Mouse (Mus musculus) kidney, adult 2 months (tissue): ENCODE results near the gene Bcat1. TPM values are rescaled to one million over a fixed set of nuclear protein-coding genes. Genes with fewer than 3 reads are reported as not detected.

Source experiments
- DNase-seq: peaks from one replicate; pipeline ENCODE4 v3.0.0; 2021
- H3K27ac ChIP-seq: fragments of 200-500 bp; 2 replicates; pipeline ENCODE4 v1.5.1; 2012; ENCODE audit warnings: low read depth, low read length, control low read depth, inconsistent platforms; ENCODE audit not compliant: insufficient read depth
- H3K27me3 ChIP-seq: fragments of 200-500 bp; replicated peaks from 2 replicates; pipeline ENCODE4 v1.6.1; 2012; ENCODE audit warnings: mild to moderate bottlenecking, moderate library complexity, low read length, inconsistent platforms; ENCODE audit not compliant: control insufficient read depth, insufficient read depth
- H3K36me3 ChIP-seq: fragments of 200-500 bp; 2 replicates; pipeline ENCODE4 v1.6.1; 2012; ENCODE audit warnings: mild to moderate bottlenecking, moderate library complexity, low read length, inconsistent platforms; ENCODE audit not compliant: control insufficient read depth, insufficient read depth
- H3K4me1 ChIP-seq: fragments of 200-500 bp; 2 replicates; pipeline ENCODE4 v1.6.1; 2011; ENCODE audit warnings: low read length; ENCODE audit not compliant: control insufficient read depth, insufficient read depth
- H3K4me3 ChIP-seq: fragments of 200-500 bp; 2 replicates; pipeline ENCODE4 v1.5.1; 2011; ENCODE audit warnings: mild to moderate bottlenecking, low read depth, low read length, control low read depth; ENCODE audit not compliant: insufficient read depth
- CTCF ChIP-seq: fragments of 200-500 bp; conservative IDR thresholded peaks from 2 replicates; pipeline ENCODE4 v1.5.1; 2011; ENCODE audit warnings: low read depth, mild to moderate bottlenecking, control low read depth, low read length, moderate library complexity, mixed read lengths; ENCODE audit not compliant: insufficient read depth, insufficient read length
- POLR2A ChIP-seq: fragments of 200-500 bp; IDR thresholded peaks from one replicate; pipeline ENCODE4 v1.6.1; 2011; ENCODE audit warnings: low read depth, low read length, control low read depth
- WGBS: fragments of 180-500 bp; shearing (Covaris S2); methylation state at CpG from one replicate; pipeline ENCODE4 v1.1.7; 2018; 5-methylcytosine and 5-hydroxymethylcytosine counted together
- polyA plus RNA-seq: library from polyadenylated mRNA; depleted of rRNA; stranded (reverse); fragments of >200 nt; gene quantifications from 2 replicates; pipeline ENCODE4 v1.2.3, GENCODE M21; 2012

Bcat1 gene
- polyA plus RNA-seq, 1 experiment, result 10.2 TPM

DNA sequence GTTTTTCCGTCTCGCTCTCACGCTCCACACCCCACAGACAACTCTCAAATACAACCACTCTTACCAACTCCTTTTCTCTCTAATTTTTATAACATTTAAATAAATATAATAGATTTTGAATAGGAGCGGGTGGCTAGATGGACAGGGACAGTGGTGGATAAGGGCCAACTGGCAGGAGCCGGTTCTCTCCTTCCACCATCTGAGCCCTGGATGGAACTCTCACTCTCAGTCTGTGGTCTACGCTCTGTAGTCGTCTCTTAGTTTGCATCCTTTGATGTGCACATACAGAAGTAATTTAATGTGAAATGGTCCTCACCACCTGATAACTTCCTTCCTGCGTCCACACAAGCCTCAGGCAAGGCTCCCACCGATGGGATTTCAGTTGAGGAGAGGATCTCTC lies 302 bp upstream of the Bcat1 start:
- 32% methylated on average over 9 of the region's 9 CpGs for WGBS
- TF ChIP-seq POLR2A (no peak), CTCF (no peak)
- no peaks in the 10 kb centered on the region for H3K4me1 ChIP-seq
- H3K36me3 ChIP-seq, result no peaks in the 10 kb centered on the region
- no peak overlapping the region for H3K4me3 ChIP-seq
- H3K27me3 ChIP-seq, result no peaks in the 10 kb centered on the region
- DNase-seq, result no peak
- no peak overlapping the region for H3K27ac ChIP-seq

- DNase-seq, result no peak
- no peaks in the 10 kb centered on the region for H3K27me3 ChIP-seq
- peak overlapping the region; percentile 7; the same call in 1 of the 2 replicates for H3K4me3 ChIP-seq
- H3K27ac ChIP-seq, result no peak overlapping the region
- H3K36me3 ChIP-seq, result no peaks in the 10 kb centered on the region
- 2% methylated on average over 20 of the region's 20 CpGs for WGBS
- H3K4me1 ChIP-seq, result no peaks in the 10 kb centered on the region
- no peak for TF ChIP-seq POLR2A
- TF ChIP-seq CTCF, result no peak
Measured at GRCm38 (mm10) chr6:145075088-145075547, 866 bp downstream of the Bcat1 start.

DNA sequence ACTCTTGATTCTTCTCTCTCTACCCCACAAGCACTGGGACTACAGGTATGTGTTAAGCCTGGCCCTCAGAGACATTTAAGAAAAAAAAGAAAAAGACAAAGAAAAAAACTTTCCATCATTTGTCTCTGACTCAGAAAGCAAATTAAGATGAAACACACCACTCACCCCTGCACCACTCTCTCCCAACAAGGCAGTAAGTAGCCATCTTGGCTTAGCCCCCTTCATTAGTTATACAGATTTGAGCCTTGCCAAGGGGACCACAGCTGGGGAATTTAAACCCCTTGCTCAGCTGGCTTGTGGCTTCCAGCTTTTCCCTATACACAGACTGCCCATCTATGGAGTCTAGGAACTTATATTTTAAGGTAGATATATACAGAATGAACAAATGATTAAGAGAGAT lies 1.5 kb downstream of the Bcat1 start:
- Histone ChIP-seq H3K4me1 (no peaks in the 10 kb centered on the region), H3K27ac (no peak overlapping the region), H3K27me3 (no peaks in the 10 kb centered on the region), H3K36me3 (no peaks in the 10 kb centered on the region), H3K4me3 (no peak overlapping the region)
- no peak for DNase-seq
- no peak for TF ChIP-seq CTCF
- no peak for TF ChIP-seq POLR2A

GRCm38 (mm10) chr6:145069921-145070320 lies 6.1 kb downstream of the Bcat1 start:
- DNase-seq, result no peak

GRCm38 (mm10) chr6:145069397-145069796 lies 6.6 kb downstream of the Bcat1 start:
- whole genome bisulfite sequencing, result 92% methylated on average over 7 of the region's 7 CpGs

More at GRCm38 (mm10) chr6:145069921-145070320, 6.1 kb downstream of the Bcat1 start:
- no peak overlapping the region for H3K27ac ChIP-seq
- no peak for TF ChIP-seq POLR2A
- TF ChIP-seq CTCF, result no peak
- no peak overlapping the region for H3K4me3 ChIP-seq
- no peaks in the 10 kb centered on the region for H3K36me3 ChIP-seq
- 80% methylated on average over 2 of the region's 2 CpGs for WGBS
- H3K27me3 ChIP-seq, result no peaks in the 10 kb centered on the region
- H3K4me1 ChIP-seq, result no peaks in the 10 kb centered on the region

GRCm38 (mm10) chr6:145067679-145068078 lies 8.3 kb downstream of the Bcat1 start:
- H3K4me1 ChIP-seq, result no peaks in the 10 kb centered on the region
- DNase-seq, result no peak
- H3K4me3 ChIP-seq, result no peak overlapping the region
- no peak overlapping the region for H3K27ac ChIP-seq
- WGBS, result 83% methylated on average over 8 of the region's 8 CpGs
- TF ChIP-seq POLR2A, result no peak
- no peak for TF ChIP-seq CTCF
- H3K36me3 ChIP-seq, result no peaks in the 10 kb centered on the region
- no peaks in the 10 kb centered on the region for H3K27me3 ChIP-seq

More at GRCm38 (mm10) chr6:145069397-145069796, 6.6 kb downstream of the Bcat1 start:
- no peaks in the 10 kb centered on the region for H3K36me3 ChIP-seq
- no peak overlapping the region for H3K27ac ChIP-seq
- TF ChIP-seq POLR2A, result no peak
- no peak for TF ChIP-seq CTCF
- no peak for DNase-seq
- no peaks in the 10 kb centered on the region for H3K27me3 ChIP-seq
- no peaks in the 10 kb centered on the region for H3K4me1 ChIP-seq
- no peak overlapping the region for H3K4me3 ChIP-seq

DNA sequence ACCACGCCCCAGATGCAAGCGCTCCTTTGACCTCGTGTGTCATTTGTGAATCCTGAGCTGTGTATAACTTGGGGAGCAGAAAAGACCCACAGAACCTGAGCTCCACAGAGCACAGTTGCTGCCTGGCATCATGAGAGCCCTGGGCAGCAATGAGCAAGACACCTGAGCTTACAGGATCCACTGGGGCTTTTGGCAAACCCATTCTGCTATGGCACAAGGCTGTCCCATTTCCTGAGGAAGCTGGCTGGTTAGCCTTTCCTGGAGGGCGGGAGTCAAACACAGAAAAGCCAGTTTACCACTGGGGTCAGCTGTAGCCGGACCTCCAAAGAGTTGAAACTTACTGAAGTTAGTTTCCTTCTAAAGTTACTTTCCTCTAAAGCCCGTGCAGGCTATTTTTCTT lies 9.6 kb downstream of the Bcat1 start:
- Histone ChIP-seq H3K27me3 (no peaks in the 10 kb centered on the region), H3K27ac (no peak overlapping the region), H3K4me1 (no peaks in the 10 kb centered on the region), H3K4me3 (no peak overlapping the region), H3K36me3 (no peaks in the 10 kb centered on the region)
- TF ChIP-seq POLR2A, result no peak
- no peak for TF ChIP-seq CTCF
- no peak for DNase-seq
- 74% methylated on average over 6 of the region's 6 CpGs for WGBS
